Comparison of ENCODE assay signal across 8 mouse cellular contexts in the genomic region with DNA sequence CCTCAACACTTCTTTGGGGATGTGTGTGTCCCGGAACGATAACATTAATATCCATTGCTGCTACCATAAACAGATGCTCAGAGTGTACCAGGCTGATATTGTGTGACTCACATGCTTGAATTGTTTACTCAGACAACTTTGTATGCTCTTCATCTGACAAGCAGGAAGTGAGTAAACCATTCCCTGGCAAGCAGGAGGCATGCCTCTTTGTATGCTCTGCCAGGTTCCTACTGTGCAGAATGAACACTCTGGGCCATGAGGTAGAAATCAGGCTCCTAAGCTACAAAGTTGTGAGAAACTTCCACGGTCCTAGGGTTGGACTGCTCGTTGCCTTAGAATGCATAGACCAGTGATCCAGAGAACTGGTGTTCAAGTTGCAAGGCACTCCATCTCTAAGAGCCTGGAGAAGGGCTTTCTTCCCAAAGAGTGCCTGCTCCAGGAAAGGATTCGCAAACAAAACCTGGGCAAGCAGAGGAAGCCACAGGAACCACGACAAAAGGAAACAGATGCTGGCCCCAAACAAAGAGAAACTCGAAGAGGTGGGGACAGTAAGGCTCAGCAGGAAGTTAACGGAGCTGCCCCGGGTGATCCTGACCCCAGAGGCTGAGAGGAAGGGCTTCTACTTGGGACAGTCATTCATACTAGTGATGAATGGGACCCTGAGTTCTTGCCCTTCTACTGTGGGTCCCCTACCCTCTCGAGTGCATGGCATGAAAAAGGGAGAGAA. TPM values are rescaled to one million over a fixed set of nuclear protein-coding genes. Genes with fewer than 3 reads are reported as not detected.
DNase-seq lines count a peak whose midpoint lies in the region; ATAC-seq lines count a peak whose summit lies in the region.

No protein-coding gene starts in this region.

- peaks cover 55% of the 10 kb centered on the region for H3K4me1 ChIP-seq in megakaryocyte, embryonic 14.5 days

- peak overlapping the region; percentile 89 for H3K4me3 ChIP-seq in megakaryocyte, embryonic 14.5 days (replicated peaks)

- DNase-seq in brain, adult 2 months (ENCODE audit: low read depth, low spot score), result peak; percentile 26
- peak; percentile 47 for DNase-seq in kidney, postnatal 10 days
- peak; percentile 61 for DNase-seq in lung, postnatal 36 days
- no peak for DNase-seq in right cerebral cortex, postnatal 10 days (ENCODE audit: low spot score in 2 of 2)
- DNase-seq in gastrocnemius, postnatal 4 days (ENCODE audit: low spot score in 2 of 2), result no peak
- no peak for DNase-seq in layer of hippocampus, postnatal 36 days

- H3K27me3 ChIP-seq in megakaryocyte, embryonic 14.5 days (replicated peaks), result peaks cover 2% of the 10 kb centered on the region

- ATAC-seq in megakaryocyte, adult 5-6 weeks (ENCODE audit: poor library complexity, severe bottlenecking), result no peak

- no peaks in the 10 kb centered on the region for H3K36me3 ChIP-seq in megakaryocyte, embryonic 14.5 days (replicated peaks; ENCODE audit: low read length)

- no peaks in the 10 kb centered on the region for H3K9me3 ChIP-seq in megakaryocyte, embryonic 14.5 days

RNA-seq across cellular contexts. Expression of gene Slc22a23, which starts 53.2 kb away (rescaled TPM):
- polyA plus RNA-seq in megakaryocyte, embryonic 14.5 days (2012; ENCODE audit: insufficient read depth, low replicate concordance), result 33.9 and 61.7 TPM in 2 replicates
- 0.65 and 1.0 TPM in 2 replicates for total RNA-seq in megakaryocyte, adult 5-6 weeks (2015)
- 0.22 and 2.7 TPM in 2 replicates for total RNA-seq in megakaryocyte, adult 5-6 weeks (2017)
- 1 to 10 TPM; 7.4 to 7.8 TPM for total RNA-seq in gastrocnemius, postnatal 4 days (2021)
- total RNA-seq in layer of hippocampus, postnatal 36 days (2021), result 10 to 100 TPM; 36.0 to 36.5 TPM

Comparison
In these comparisons a context has a peak if more than half of its experiments do, and no peak if none do; other contexts are left out.
1. DNase-seq: peak in brain, adult 2 months (single experiment), kidney, postnatal 10 days (single experiment) and lung, postnatal 36 days (single experiment); none in right cerebral cortex, postnatal 10 days (0 of 2), gastrocnemius, postnatal 4 days (0 of 2) and layer of hippocampus, postnatal 36 days (0 of 2).